Mouse (Mus musculus) neural tube, embryonic 14.5 days (tissue): ENCODE data around the gene Micu1. TPM values are rescaled to one million over a fixed set of nuclear protein-coding genes. Genes with fewer than 3 reads are reported as not detected.

Experiments used
- ATAC-seq: fragments of 200-750 bp; cut with Nextera tagmentation; 2 replicates; pipeline ENCODE4 v1.8.0; 2017; ENCODE audit warnings: low read depth, mild to moderate bottlenecking, moderate TSS enrichment, moderate library complexity
- H3K27ac ChIP-seq: fragments of 300-500 bp; sonication (generic); 2 replicates; pipeline ENCODE4 v1.5.1; 2014; ENCODE audit warnings: low read depth, mild to moderate bottlenecking, control low read depth, low read length, moderate library complexity, mixed read lengths
- H3K27me3 ChIP-seq: fragments of 300-500 bp; sonication (generic); 2 replicates; pipeline ENCODE4 v1.6.1; 2014; ENCODE audit warnings: low read length; ENCODE audit not compliant: control insufficient read depth, insufficient read depth
- H3K36me3 ChIP-seq: fragments of 300-500 bp; sonication (generic); 2 replicates; pipeline ENCODE4 v1.6.1; 2014; ENCODE audit warnings: low read length, mixed read lengths; ENCODE audit not compliant: control insufficient read depth, insufficient read depth
- H3K4me1 ChIP-seq: fragments of 300-500 bp; sonication (generic); 2 replicates; pipeline ENCODE4 v1.6.1; 2014; ENCODE audit warnings: low read length; ENCODE audit not compliant: control insufficient read depth, insufficient read depth
- H3K4me2 ChIP-seq: fragments of 300-500 bp; sonication (generic); 2 replicates; pipeline ENCODE4 v1.6.1; 2014; ENCODE audit warnings: mild to moderate bottlenecking, low read depth, low read length, control low read depth
- H3K4me3 ChIP-seq: fragments of 300-500 bp; sonication (generic); 2 replicates; pipeline ENCODE4 v1.5.1; 2014; ENCODE audit warnings: low read depth, low read length, control low read depth, mixed read lengths
- H3K9ac ChIP-seq: fragments of 300-500 bp; sonication (generic); replicated peaks from 2 replicates; pipeline ENCODE4 v1.6.1; 2014; ENCODE audit warnings: low read depth, mild to moderate bottlenecking, control low read depth, low read length, mixed read lengths
- H3K9me3 ChIP-seq: fragments of 300-500 bp; sonication (generic); 2 replicates; pipeline ENCODE4 v1.6.1; 2016; ENCODE audit warnings: low read length; ENCODE audit not compliant: control insufficient read depth
- WGBS: fragments of 180-500 bp; shearing (Covaris S2); extraction: QIAGEN DNeasy Blood & Tissue Kit; methylation state at CpG from one replicate; pipeline ENCODE4 v1.1.7; 2014; 5-methylcytosine and 5-hydroxymethylcytosine counted together
- polyA plus RNA-seq: library from polyadenylated mRNA; unstranded; fragments of >200 nt; fragmentation: Nextera tagmentation; extraction: Ambion mirVana; gene quantifications from 2 replicates; pipeline ENCODE4 v1.2.1, GENCODE M21; 2014

Micu1 gene
- polyA plus RNA-seq, 1 experiment from 2014 or later, result 93.9 TPM

- Histone ChIP-seq H3K4me2 (no peak overlapping the region), H3K36me3 (no peaks in the 10 kb centered on the region), H3K9me3 (no peaks in the 10 kb centered on the region), H3K9ac (no peak overlapping the region), H3K4me1 (peaks cover under 1% of the 10 kb centered on the region; the same call in 1 of the 2 replicates), H3K27me3 (no peaks in the 10 kb centered on the region), H3K4me3 (no peak overlapping the region), H3K27ac (no peak overlapping the region)
- WGBS, result 83% methylated on average over 8 of the region's 8 CpGs
- ATAC-seq, result no peak
These were observed 115.7 kb downstream of the Micu1 start for GRCm38 (mm10) chr10:59817991-59818390.

GRCm38 (mm10) chr10:59819146-59819545 is 116.9 kb downstream of the Micu1 start:
- no peak overlapping the region for H3K4me3 ChIP-seq
- 80% methylated on average over 9 of the region's 9 CpGs for WGBS
- H3K4me2 ChIP-seq, result no peak overlapping the region
- ATAC-seq, result no peak
- H3K4me1 ChIP-seq, result no peaks in the 10 kb centered on the region
- no peaks in the 10 kb centered on the region for H3K36me3 ChIP-seq
- H3K27ac ChIP-seq, result no peak overlapping the region
- no peaks in the 10 kb centered on the region for H3K27me3 ChIP-seq
- no peaks in the 10 kb centered on the region for H3K9me3 ChIP-seq
- no peak overlapping the region for H3K9ac ChIP-seq

GRCm38 (mm10) chr10:59820886-59821285 is 118.6 kb downstream of the Micu1 start:
- WGBS, result 84% methylated on average over 5 of the region's 5 CpGs
- no peak for ATAC-seq
- H3K36me3 ChIP-seq, result no peaks in the 10 kb centered on the region

GRCm38 (mm10) chr10:59821334-59822066 is 119.2 kb downstream of the Micu1 start:
- Histone ChIP-seq H3K4me3 (no peak overlapping the region), H3K9me3 (no peaks in the 10 kb centered on the region), H3K27ac (no peak overlapping the region), H3K4me2 (no peak overlapping the region), H3K27me3 (no peaks in the 10 kb centered on the region), H3K4me1 (no peaks in the 10 kb centered on the region), H3K36me3 (no peaks in the 10 kb centered on the region), H3K9ac (no peak overlapping the region)
- WGBS, result 81% methylated on average over 7 of the region's 7 CpGs
- ATAC-seq, result no peak

More at GRCm38 (mm10) chr10:59820886-59821285, 118.6 kb downstream of the Micu1 start:
- no peak overlapping the region for H3K27ac ChIP-seq
- no peaks in the 10 kb centered on the region for H3K4me1 ChIP-seq
- no peak overlapping the region for H3K4me2 ChIP-seq
- H3K27me3 ChIP-seq, result no peaks in the 10 kb centered on the region
- no peaks in the 10 kb centered on the region for H3K9me3 ChIP-seq
- no peak overlapping the region for H3K4me3 ChIP-seq
- no peak overlapping the region for H3K9ac ChIP-seq

- WGBS, result 74% methylated on average over 10 of the region's 10 CpGs
- no peak overlapping the region for H3K4me3 ChIP-seq
- no peaks in the 10 kb centered on the region for H3K4me1 ChIP-seq
- no peak for ATAC-seq
- no peak overlapping the region for H3K27ac ChIP-seq
- no peaks in the 10 kb centered on the region for H3K9me3 ChIP-seq
- no peaks in the 10 kb centered on the region for H3K27me3 ChIP-seq
- H3K36me3 ChIP-seq, result 0 out of 2 replicates have a peak, but pooled peaks cover 2% of the 10 kb centered on the region
- no peak overlapping the region for H3K9ac ChIP-seq
- H3K4me2 ChIP-seq, result no peak overlapping the region
These were observed 120.6 kb downstream of the Micu1 start for GRCm38 (mm10) chr10:59822857-59823256.

GRCm38 (mm10) chr10:59825137-59825812 is 123.0 kb downstream of the Micu1 start:
- H3K4me3 ChIP-seq, result no peak overlapping the region
- H3K9ac ChIP-seq, result no peak overlapping the region
- no peak overlapping the region for H3K27ac ChIP-seq
- H3K4me2 ChIP-seq, result no peak overlapping the region
- no peaks in the 10 kb centered on the region for H3K9me3 ChIP-seq
- peaks cover 14% of the 10 kb centered on the region; the same call in 1 of the 2 replicates for H3K36me3 ChIP-seq
- H3K27me3 ChIP-seq, result no peaks in the 10 kb centered on the region
- no peaks in the 10 kb centered on the region for H3K4me1 ChIP-seq
- ATAC-seq, result no peak
- 76% methylated on average over 16 of the region's 16 CpGs for WGBS

GRCm38 (mm10) chr10:59829886-59830285 is 127.6 kb downstream of the Micu1 start:
- H3K4me3 ChIP-seq, result no peak overlapping the region
- H3K9me3 ChIP-seq, result no peaks in the 10 kb centered on the region
- H3K4me2 ChIP-seq, result no peak overlapping the region
- no peaks in the 10 kb centered on the region for H3K27me3 ChIP-seq
- whole genome bisulfite sequencing, result 97% methylated on average over 6 of the region's 6 CpGs
- no peak overlapping the region for H3K9ac ChIP-seq
- H3K27ac ChIP-seq, result no peak overlapping the region
- H3K4me1 ChIP-seq, result no peaks in the 10 kb centered on the region
- H3K36me3 ChIP-seq, result peaks cover 14% of the 10 kb centered on the region; the same call in 1 of the 2 replicates
- no peak for ATAC-seq

- peaks cover 14% of the 10 kb centered on the region; the same call in 1 of the 2 replicates for H3K36me3 ChIP-seq
- no peak overlapping the region for H3K9ac ChIP-seq
- H3K4me1 ChIP-seq, result no peaks in the 10 kb centered on the region
- no peak overlapping the region for H3K4me2 ChIP-seq
- no peak overlapping the region for H3K27ac ChIP-seq
- H3K4me3 ChIP-seq, result no peak overlapping the region
- WGBS, result 93% methylated on average over 7 of the region's 7 CpGs
- no peaks in the 10 kb centered on the region for H3K9me3 ChIP-seq
- no peak for ATAC-seq
- H3K27me3 ChIP-seq, result no peaks in the 10 kb centered on the region
These were observed 129.7 kb downstream of the Micu1 start for GRCm38 (mm10) chr10:59831950-59832349.
